Mouse (Mus musculus): ENCODE measurements around the gene Pstpip1.

- no peak for TF ChIP-seq CTCF (IDR thresholded peaks at IDR 0.05; ENCODE audit: insufficient read depth, low read length)
- TF ChIP-seq POLR2A (IDR thresholded peaks at IDR 0.05; ENCODE audit: borderline replicate concordance, extremely low read depth, low read depth, low read length) = no peak
These were observed 44.2 kb downstream of the Pstpip1 start for GRCm38 (mm10) chr9:56133970-56134369.
